Mouse (Mus musculus): ENCODE measurements around the gene Tmem59.

GRCm38 (mm10) chr4:107210483-107211097 lies 32.4 kb downstream of the Tmem59 start:
- TF ChIP-seq CTCF (IDR thresholded peaks at IDR 0.05; ENCODE audit: low read depth, low read length), result no peak
- no peak for TF ChIP-seq GATA1 (IDR thresholded peaks at IDR 0.05; ENCODE audit: borderline replicate concordance, low read length)
- no peak for TF ChIP-seq TAL1 (conservative IDR thresholded peaks at IDR 0.05; ENCODE audit: low read depth, low read length)
- no peak for TF ChIP-seq POLR2AphosphoS5 (IDR thresholded peaks at IDR 0.05; ENCODE audit: insufficient replicate concordance, low read depth, low read length)
